Comparison of ENCODE assay signal across 10 mouse cellular contexts in the genomic region with DNA sequence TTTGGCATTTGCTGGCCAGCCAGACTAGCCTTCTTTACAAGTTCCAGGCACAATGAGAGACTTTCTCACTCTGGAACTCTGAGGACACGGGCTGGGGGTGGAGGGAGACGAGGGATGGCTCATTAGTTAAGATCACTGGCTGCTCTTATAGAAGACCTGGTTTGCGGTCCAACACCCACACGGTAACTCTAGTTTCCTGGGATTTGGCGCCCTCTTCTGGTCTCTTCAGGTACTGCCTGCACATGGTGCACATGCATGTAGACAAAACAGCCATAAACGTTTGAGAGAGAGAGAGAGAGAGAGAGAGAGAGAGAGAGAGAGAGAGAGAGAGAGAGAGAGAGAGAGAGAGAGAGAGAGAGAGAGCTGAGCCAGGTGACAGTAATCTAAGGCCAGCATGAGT. TPM values are rescaled to one million over a fixed set of nuclear protein-coding genes. Genes with fewer than 3 reads are reported as not detected.
DNase-seq lines count a peak whose midpoint lies in the region; ATAC-seq and TF ChIP-seq lines count a peak whose summit lies in the region.
"Had no signal": no experiment of that assay in that cellular context is flagged by ENCODE, and none has a peak within 500 bp of the region (broad histone marks: within the 10 kb centered on the region; RNA-seq: fewer than 3 reads in every experiment).

No protein-coding gene starts in this region.

- TF ChIP-seq CTCF in G1E (IDR thresholded peaks at IDR 0.05; ENCODE audit: low read depth, low read length), result peak; percentile 17; the same call in 1 of the 2 replicates
- peak; percentile 70 for TF ChIP-seq CTCF in liver, embryonic 14.5 days (IDR thresholded peaks at IDR 0.05; ENCODE audit: low read depth)

- no peak overlapping the region for H3K4me2 ChIP-seq in hindbrain, embryonic 11.5 days (replicated peaks; ENCODE audit: low read depth, low read length)
- no peak overlapping the region for H3K4me2 ChIP-seq in hindbrain, embryonic 16.5 days (ENCODE audit: low read length)
- no peak overlapping the region for H3K4me2 ChIP-seq in liver, embryonic 14.5 days (ENCODE audit: low read depth)
- H3K4me2 ChIP-seq: embryonic facial prominence, embryonic 12.5 days had no signal

- no peaks in the 10 kb centered on the region for H3K4me1 ChIP-seq in hindbrain, embryonic 11.5 days (replicated peaks; ENCODE audit: control insufficient read depth, insufficient read depth, low read length)
- H3K4me1 ChIP-seq in hindbrain, embryonic 16.5 days (ENCODE audit: control insufficient read depth, insufficient read depth, low read depth, low read length), result no peaks in the 10 kb centered on the region; the same call in 1 of the 2 replicates
- H3K4me1 ChIP-seq in G1E (ENCODE audit: insufficient read depth, low read depth, low read length), result no peaks in the 10 kb centered on the region
- no peaks in the 10 kb centered on the region for H3K4me1 ChIP-seq in liver, embryonic 14.5 days (replicated peaks; ENCODE audit: control insufficient read depth in 2 of 2, insufficient read depth in 2 of 2, low read length in 1 of 2)
- H3K4me1 ChIP-seq: embryonic facial prominence, embryonic 12.5 days had no signal

- H3K27ac ChIP-seq in hindbrain, embryonic 11.5 days (ENCODE audit: low read depth, low read length), result no peak overlapping the region
- no peak overlapping the region for H3K27ac ChIP-seq in hindbrain, embryonic 16.5 days (ENCODE audit: low read depth, low read length)
- no peak overlapping the region for H3K27ac ChIP-seq in liver, embryonic 14.5 days
- H3K27ac ChIP-seq: embryonic facial prominence, embryonic 12.5 days had no signal

- no peak for TF ChIP-seq EP300 in liver, embryonic 14.5 days (IDR thresholded peaks at IDR 0.05; ENCODE audit: low read depth)

- no peaks in the 10 kb centered on the region for H3K9me3 ChIP-seq in hindbrain, embryonic 11.5 days (ENCODE audit: control insufficient read depth, low read length)
- H3K9me3 ChIP-seq in hindbrain, embryonic 16.5 days (ENCODE audit: control insufficient read depth, low read length), result no peaks in the 10 kb centered on the region
- H3K9me3 ChIP-seq in G1E (replicated peaks), result peaks cover 68% of the 10 kb centered on the region
- H3K9me3 ChIP-seq in liver, embryonic 14.5 days (ENCODE audit: control insufficient read depth, low read length), result no peaks in the 10 kb centered on the region
- H3K9me3 ChIP-seq: embryonic facial prominence, embryonic 12.5 days had no signal

- no peaks in the 10 kb centered on the region for H3K36me3 ChIP-seq in hindbrain, embryonic 11.5 days (ENCODE audit: control insufficient read depth, insufficient read depth, low read length)
- no peaks in the 10 kb centered on the region for H3K36me3 ChIP-seq in hindbrain, embryonic 16.5 days (ENCODE audit: control insufficient read depth, insufficient read depth, low read length)
- H3K36me3 ChIP-seq in G1E (replicated peaks), result no peaks in the 10 kb centered on the region
- H3K36me3 ChIP-seq in liver, embryonic 14.5 days (replicated peaks; ENCODE audit: control insufficient read depth, insufficient read depth, low read depth), result no peaks in the 10 kb centered on the region
- H3K36me3 ChIP-seq: embryonic facial prominence, embryonic 12.5 days had no signal

- no peaks in the 10 kb centered on the region for H3K27me3 ChIP-seq in hindbrain, embryonic 11.5 days (ENCODE audit: control insufficient read depth, insufficient read depth, low read length)
- H3K27me3 ChIP-seq in hindbrain, embryonic 16.5 days (replicated peaks; ENCODE audit: control insufficient read depth, insufficient read depth, low read length), result no peaks in the 10 kb centered on the region
- H3K27me3 ChIP-seq in G1E (ENCODE audit: insufficient read depth, low read length), result no peaks in the 10 kb centered on the region
- no peaks in the 10 kb centered on the region for H3K27me3 ChIP-seq in liver, embryonic 14.5 days (ENCODE audit: control insufficient read depth, insufficient read depth, low read length)
- H3K27me3 ChIP-seq: embryonic facial prominence, embryonic 12.5 days had no signal

- ATAC-seq in hindbrain, embryonic 11.5 days (ENCODE audit: low FRiP score), result no peak
- ATAC-seq in hindbrain, embryonic 16.5 days, result no peak
- ATAC-seq in G1E (ENCODE audit: extremely low read depth, insufficient number of reproducible peaks, low FRiP score, poor library complexity, severe bottlenecking), result no peak
- no peak for ATAC-seq in liver, embryonic 14.5 days (ENCODE audit: insufficient read depth)

- H3K4me3 ChIP-seq in hindbrain, embryonic 11.5 days (ENCODE audit: low read depth, low read length), result no peak overlapping the region
- no peak overlapping the region for H3K4me3 ChIP-seq in hindbrain, embryonic 16.5 days (ENCODE audit: low read length)
- H3K4me3 ChIP-seq in G1E (ENCODE audit: low read depth, low read length), result no peak overlapping the region
- H3K4me3 ChIP-seq in liver, embryonic 14.5 days (ENCODE audit: insufficient read depth in 1 of 2, low read depth in 2 of 2, low read length in 2 of 2), result no peak overlapping the region
- H3K4me3 ChIP-seq: embryonic facial prominence, embryonic 12.5 days had no signal

- DNase-seq in hindbrain, embryonic 11.5 days (ENCODE audit: low spot score), result peak; percentile 49
- peak; percentile 25 for DNase-seq in 3T3-L1 (ENCODE audit: low read depth, low spot score)
- no peak for DNase-seq in G1E (ENCODE audit: low spot score)
- DNase-seq in liver, embryonic 14.5 days (ENCODE audit: low read depth in 3 of 3, low spot score in 3 of 3), result no peak
- DNase-seq in T-cell, adult 2 months (ENCODE audit: low spot score), result no peak
- no peak for DNase-seq in frontal cortex, postnatal 10 days (ENCODE audit: low spot score in 2 of 2)
- DNase-seq in urinary bladder, adult 18-20 months (ENCODE audit: low spot score in 2 of 2), result no peak
- DNase-seq: right cerebral cortex, postnatal 14 days had no signal

- 61% methylated on average over 6 of the region's 6 CpGs for WGBS in hindbrain, embryonic 11.5 days
- WGBS in hindbrain, embryonic 16.5 days, result 59% methylated on average over 6 of the region's 6 CpGs
- 53% methylated on average over 6 of the region's 6 CpGs for WGBS in liver, embryonic 14.5 days (ENCODE audit: insufficient replicate concordance)

- no peak overlapping the region for H3K9ac ChIP-seq in hindbrain, embryonic 11.5 days (ENCODE audit: low read depth, low read length)
- H3K9ac ChIP-seq in hindbrain, embryonic 16.5 days (ENCODE audit: low read depth, low read length), result no peak overlapping the region
- no peak overlapping the region for H3K9ac ChIP-seq in liver, embryonic 14.5 days (replicated peaks)
- H3K9ac ChIP-seq: embryonic facial prominence, embryonic 12.5 days had no signal

RNA-seq across cellular contexts. Expression of gene D430019H16Rik, which starts 51.1 kb away (rescaled TPM):
- 9.1 and 13.4 TPM in 2 replicates for polyA plus RNA-seq in hindbrain, embryonic 11.5 days (2014; fragmentation: Nextera tagmentation; extraction: Ambion mirVana)
- 10.8 and 12.3 TPM in 2 replicates for polyA plus RNA-seq in hindbrain, embryonic 16.5 days (2015; fragmentation: Nextera tagmentation; extraction: Ambion mirVana)
- total RNA-seq in G1E (2014; fragmentation: Nextera tagmentation), result not detected in 2 replicates
- total RNA-seq in G1E (2017), result 0.05 TPM in 1 of 2 replicates, not detected in the other
- not detected in 2 replicates for polyA plus RNA-seq in G1E (2012)
- polyA plus RNA-seq in liver, embryonic 14.5 days (2012; rRNA removed), result 0.23 and 0.26 TPM in 2 replicates
- polyA plus RNA-seq in liver, embryonic 14.5 days (2014; fragmentation: Nextera tagmentation; extraction: Ambion mirVana), result 0.03 TPM in 2 replicates

RNA-seq across cellular contexts. Expression of gene Bdkrb2, which starts 58.3 kb away (rescaled TPM):
- polyA plus RNA-seq in hindbrain, embryonic 11.5 days (2014; fragmentation: Nextera tagmentation; extraction: Ambion mirVana), result 0.12 and 0.45 TPM in 2 replicates
- polyA plus RNA-seq in hindbrain, embryonic 16.5 days (2015; fragmentation: Nextera tagmentation; extraction: Ambion mirVana), result 2.3 and 2.5 TPM in 2 replicates
- total RNA-seq in G1E (2014; fragmentation: Nextera tagmentation) (not detected in 2 replicates), G1E (2017) (0.05 and 0.06 TPM in 2 replicates)
- 0.01 TPM in 1 of 2 replicates, not detected in the other for polyA plus RNA-seq in G1E (2012)
- 0.01 TPM in 1 of 2 replicates, not detected in the other for polyA plus RNA-seq in liver, embryonic 14.5 days (2012; rRNA removed)
- polyA plus RNA-seq in liver, embryonic 14.5 days (2014; fragmentation: Nextera tagmentation; extraction: Ambion mirVana), result not detected in 2 replicates

Comparison
In these comparisons a context has a peak if more than half of its experiments do, and no peak if none do; other contexts are left out.
1. DNase-seq: peak in hindbrain, embryonic 11.5 days (single experiment) and 3T3-L1 (single experiment); none in G1E (single experiment), liver, embryonic 14.5 days (0 of 3), T-cell, adult 2 months (single experiment), frontal cortex, postnatal 10 days (0 of 2) and urinary bladder, adult 18-20 months (0 of 2).